In genomic region chr11:69682840-69683533, GRCm38 (mm10) we compare ENCODE assay signal across 8 mouse cellular contexts. TPM values are rescaled to one million over a fixed set of nuclear protein-coding genes. Genes with fewer than 3 reads are reported as not detected.
A peak's percentile ranks its signal among the peaks of the same experiment; 100 is the strongest.
DNase-seq lines count a peak whose midpoint lies in the region; ATAC-seq lines count a peak whose summit lies in the region.

No protein-coding gene starts in this region.

- peak; percentile 82 for DNase-seq in T-cell, adult 2 months (ENCODE audit: low spot score)
- peak; percentile 69 to 71 for DNase-seq in gastrocnemius, adult 8-10 months (ENCODE audit: low spot score in 2 of 2)
- peak; percentile 99 for DNase-seq in hindlimb bud, embryonic 11.5 days (ENCODE audit: extremely low spot score, low read depth, low spot score)
- peak; percentile 67 to 83 for DNase-seq in left cerebral cortex, adult 8-10 months (ENCODE audit: low spot score in 2 of 2)
- DNase-seq in right cerebral cortex, postnatal 14 days, result peak; percentile 89
- peak; percentile 86 to 93 for DNase-seq in urinary bladder, postnatal 4 days (ENCODE audit: low spot score in 2 of 2)

- ATAC-seq in common myeloid progenitor, adult 5-6 weeks (replicated peaks; ENCODE audit: low read depth, poor library complexity, severe bottlenecking), result peak; percentile 60
- peak; percentile 63 for ATAC-seq in megakaryocyte progenitor cell, adult 5-6 weeks (replicated peaks; ENCODE audit: poor library complexity)

RNA-seq across cellular contexts. Expression of gene Senp3, which starts 1.1 kb away (rescaled TPM):
- 75.7 and 92.7 TPM in 2 replicates for total RNA-seq in common myeloid progenitor, adult 5-6 weeks (2017)
- total RNA-seq in gastrocnemius, adult 8-10 months (2022), result 10 to 100 TPM; 25.7 to 29.4 (median 28.3) TPM
- 10 to 100 TPM; 72.6 to 96.8 (median 83.6) TPM for total RNA-seq in left cerebral cortex, adult 8-10 months (2022)
- total RNA-seq in megakaryocyte progenitor cell, adult 5-6 weeks (2015), result 140 and 145 TPM in 2 replicates
- 108 and 123 TPM in 2 replicates for total RNA-seq in megakaryocyte progenitor cell, adult 5-6 weeks (2017)

RNA-seq across cellular contexts. Expression of gene Tnfsf13, which starts 2.6 kb away (rescaled TPM):
- 7.7 and 11.1 TPM in 2 replicates for total RNA-seq in common myeloid progenitor, adult 5-6 weeks (2017)
- under 1 TPM in 3 of 4 experiments, not detected in 1; 0.48 to 0.56 (median 0.54) TPM for total RNA-seq in gastrocnemius, adult 8-10 months (2022)
- total RNA-seq in left cerebral cortex, adult 8-10 months (2022), result 1 to 10 TPM; 2.5 to 4.2 (median 3.2) TPM
- 28.5 and 31.9 TPM in 2 replicates for total RNA-seq in megakaryocyte progenitor cell, adult 5-6 weeks (2015)
- 49.4 and 53.7 TPM in 2 replicates for total RNA-seq in megakaryocyte progenitor cell, adult 5-6 weeks (2017)

RNA-seq across cellular contexts. Expression of gene Eif4a1, which starts 10.8 kb away (rescaled TPM):
- total RNA-seq in common myeloid progenitor, adult 5-6 weeks (2017), result 895 and 933 TPM in 2 replicates
- total RNA-seq in gastrocnemius, adult 8-10 months (2022), result 100 to 1,000 TPM in 1 of 4 experiments, 10 to 100 TPM in 3; 81.9 to 109 (median 91.5) TPM
- total RNA-seq in left cerebral cortex, adult 8-10 months (2022), result 100 to 1,000 TPM; 268 to 307 (median 295) TPM
- total RNA-seq in megakaryocyte progenitor cell, adult 5-6 weeks (2015), result 1,029 and 1,055 TPM in 2 replicates
- 1,055 and 1,141 TPM in 2 replicates for total RNA-seq in megakaryocyte progenitor cell, adult 5-6 weeks (2017)

RNA-seq across cellular contexts. Expression of gene Tnfsf12, which starts 12.7 kb away (rescaled TPM):
- total RNA-seq in common myeloid progenitor, adult 5-6 weeks (2017), result not detected in 2 replicates
- total RNA-seq in gastrocnemius, adult 8-10 months (2022), result 1 to 10 TPM; 6.0 to 9.0 (median 7.1) TPM
- 10 to 100 TPM; 10.2 to 15.1 (median 11.7) TPM for total RNA-seq in left cerebral cortex, adult 8-10 months (2022)
- total RNA-seq in megakaryocyte progenitor cell, adult 5-6 weeks (2015), result 0.88 and 2.0 TPM in 2 replicates
- total RNA-seq in megakaryocyte progenitor cell, adult 5-6 weeks (2017), result 0.75 and 1.0 TPM in 2 replicates

RNA-seq across cellular contexts. Expression of gene Tnfsfm13, which starts 12.9 kb away (rescaled TPM):
- total RNA-seq in common myeloid progenitor, adult 5-6 weeks (2017), result 2.1 and 3.0 TPM in 2 replicates
- 1 to 10 TPM; 1.3 to 1.7 (median 1.6) TPM for total RNA-seq in gastrocnemius, adult 8-10 months (2022)
- total RNA-seq in left cerebral cortex, adult 8-10 months (2022), result 1 to 10 TPM; 1.5 to 2.0 (median 1.8) TPM
- total RNA-seq in megakaryocyte progenitor cell, adult 5-6 weeks (2015), result 7.5 and 9.4 TPM in 2 replicates
- total RNA-seq in megakaryocyte progenitor cell, adult 5-6 weeks (2017), result 6.1 and 7.9 TPM in 2 replicates

Comparison
In these comparisons a context has a peak if more than half of its experiments do, and no peak if none do; other contexts are left out.
1. Peak in every context shown above with its lines: DNase-seq and ATAC-seq.